Mouse (Mus musculus): ENCODE data around the gene B3gnt6. TPM values are rescaled to one million over a fixed set of nuclear protein-coding genes. Genes with fewer than 3 reads are reported as not detected.

The B3gnt6 gene
- total RNA-seq, 4 experiments from 2014 or later, result 0.15 to 0.41 (median 0.28) TPM

DNA sequence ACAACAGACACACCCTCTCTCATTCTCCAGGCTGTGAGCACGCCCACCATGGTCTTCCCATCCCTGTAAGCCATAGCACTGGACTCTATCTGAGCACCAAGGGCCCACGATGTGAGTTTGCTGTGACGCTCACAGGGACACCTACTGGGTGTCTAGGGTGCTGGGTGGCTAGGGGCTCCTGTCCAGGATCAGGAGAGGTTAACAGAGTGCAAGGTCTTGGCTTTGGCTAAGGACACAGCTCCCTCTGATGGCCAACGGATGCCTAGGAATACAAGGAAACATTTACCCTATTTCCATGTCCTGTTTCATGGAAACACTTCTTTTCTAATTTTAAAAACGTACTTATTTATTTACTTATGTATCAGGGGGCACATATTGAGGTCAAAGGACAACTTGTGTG lies 48.8 kb downstream of the B3gnt6 start:
- no peak for DNase-seq (ENCODE audit: low spot score in 2 of 2)

GRCm38 (mm10) chr7:98149802-98150201 lies 49.5 kb downstream of the B3gnt6 start:
- no peak for DNase-seq (ENCODE audit: low spot score in 2 of 2)

GRCm38 (mm10) chr7:98148721-98149407 lies 50.4 kb downstream of the B3gnt6 start:
- no peak for DNase-seq (ENCODE audit: low spot score in 2 of 2)

GRCm38 (mm10) chr7:98147766-98148165 lies 51.5 kb downstream of the B3gnt6 start:
- no peak for DNase-seq (ENCODE audit: low spot score in 2 of 2)

GRCm38 (mm10) chr7:98146447-98146845 lies 52.8 kb downstream of the B3gnt6 start:
- no peak for DNase-seq (ENCODE audit: low spot score in 2 of 2)

- DNase-seq (ENCODE audit: low spot score in 2 of 2), result no peak
These were observed 53.3 kb downstream of the B3gnt6 start for GRCm38 (mm10) chr7:98145842-98146446.

- no peak for DNase-seq (ENCODE audit: low spot score in 2 of 2)
These were observed 53.9 kb downstream of the B3gnt6 start, which contains the start of gene Omp for GRCm38 (mm10) chr7:98145402-98145801. TSS of gene Omp (minus strand) at chr7:98145502.

DNA sequence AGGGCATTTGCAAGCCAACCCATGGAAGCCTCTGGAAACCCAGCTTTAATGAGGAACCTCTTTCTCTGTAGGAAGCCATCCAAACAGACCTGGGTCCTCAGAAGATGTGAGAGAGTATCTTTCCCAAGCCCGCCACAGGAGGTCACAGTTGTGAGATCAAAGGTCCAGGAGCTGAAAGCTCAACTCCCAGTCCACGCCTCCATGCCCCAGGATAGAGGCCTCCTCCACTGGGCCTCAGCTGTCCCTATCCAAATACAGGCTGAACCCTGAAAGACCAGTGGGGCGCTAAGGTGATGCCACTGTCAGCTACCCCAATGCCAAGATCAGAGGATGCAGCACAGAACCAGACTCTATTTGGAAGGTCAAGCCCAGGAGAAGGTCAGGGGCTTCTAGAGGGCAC lies 56.6 kb downstream of the B3gnt6 start:
- no peak for DNase-seq (ENCODE audit: low spot score in 2 of 2)

Other genes with a start within 250 kb of the B3gnt6 start
- gene Myo7a, start 80.0 kb downstream of the B3gnt6 start, total RNA-seq (2022), result 10 to 100 TPM; 11.1 to 15.8 (median 14.0) TPM
- gene Omp, start 54.0 kb downstream of the B3gnt6 start, total RNA-seq (2022), result 1 to 10 TPM in 1 of 4 experiments, under 1 TPM in 3; 0.55 to 1.4 (median 0.73) TPM
- gene Capn5, start 21.2 kb downstream of the B3gnt6 start, total RNA-seq (2022), result 10 to 100 TPM; 30.8 to 35.2 (median 31.7) TPM
- 10 to 100 TPM; 25.1 to 27.2 (median 25.5) TPM for gene Acer3, start 121.7 kb upstream of the B3gnt6 start, total RNA-seq (2022)
- gene Tsku, start 161.8 kb upstream of the B3gnt6 start, total RNA-seq (2022), result 1 to 10 TPM; 2.4 to 4.2 (median 2.9) TPM
- under 1 TPM in 2 of 4 experiments, not detected in 2; 0.38 to 0.39 TPM for gene Gucy2d, start 240.9 kb upstream of the B3gnt6 start, total RNA-seq (2022)